Mouse (Mus musculus): ENCODE measurements around the gene Capn13.

DNA sequence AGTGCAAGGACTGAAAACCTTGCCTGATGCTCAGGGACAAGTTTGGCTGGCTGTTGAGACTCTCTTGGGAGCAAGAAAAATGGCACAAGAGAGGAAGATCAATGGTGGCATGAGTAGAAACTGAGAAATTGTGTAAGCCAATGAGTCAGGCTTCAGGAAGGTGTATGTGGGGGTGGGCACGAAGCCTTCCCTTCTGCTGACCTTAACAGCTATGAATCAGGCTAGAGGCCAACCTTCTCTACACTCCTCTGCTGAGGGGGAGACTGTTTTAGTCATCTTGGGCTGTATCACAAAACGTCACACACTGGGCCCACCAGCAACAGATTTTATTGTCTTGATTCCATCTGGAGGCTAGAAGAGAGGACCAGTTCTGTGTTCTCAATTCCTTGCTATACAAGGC lies 14.1 kb downstream of the Capn13 start:
- TF ChIP-seq MAFK (IDR thresholded peaks at IDR 0.05; ENCODE audit: insufficient read depth, low read depth, low read length), result no peak
- TF ChIP-seq CHD2 (IDR thresholded peaks at IDR 0.05; ENCODE audit: low read depth, low read length), result no peak
- TF ChIP-seq ZC3H11A (IDR thresholded peaks at IDR 0.05; ENCODE audit: borderline replicate concordance, low read depth, low read length), result no peak
- no peak for TF ChIP-seq ZNF384 (IDR thresholded peaks at IDR 0.05; ENCODE audit: low read depth, low read length)
- TF ChIP-seq HCFC1 (IDR thresholded peaks at IDR 0.05; ENCODE audit: borderline replicate concordance, insufficient read depth, low read length), result no peak
